Mouse (Mus musculus) midbrain, embryonic 11.5 days (tissue): ENCODE results near the gene Taz. TPM values are rescaled to one million over a fixed set of nuclear protein-coding genes. Genes with fewer than 3 reads are reported as not detected.

Experiments
- ATAC-seq: fragments of 200-750 bp; cut with Nextera tagmentation; 2 replicates; pipeline ENCODE4 v1.8.0; 2017; ENCODE audit warnings: moderate TSS enrichment, moderate library complexity; ENCODE audit not compliant: low FRiP score
- DNase-seq: peaks from one replicate; pipeline ENCODE4 v3.0.0; 2015; ENCODE audit warnings: low spot score; ENCODE audit errors: missing footprints
- H3K27ac ChIP-seq: fragments of 300-500 bp; sonication (generic); 2 replicates; pipeline ENCODE4 v1.5.1; 2014; ENCODE audit warnings: low read depth, low read length
- H3K27me3 ChIP-seq: fragments of 300-500 bp; sonication (generic); 2 replicates; pipeline ENCODE4 v1.6.1; 2014; ENCODE audit warnings: mild to moderate bottlenecking, low read length, moderate library complexity, mixed read lengths; ENCODE audit not compliant: control insufficient read depth, insufficient read depth
- H3K36me3 ChIP-seq: fragments of 300-500 bp; sonication (generic); 2 replicates; pipeline ENCODE4 v1.6.1; 2014; ENCODE audit warnings: mild to moderate bottlenecking, low read length, moderate library complexity, mixed read lengths; ENCODE audit not compliant: control insufficient read depth, insufficient read depth
- H3K4me1 ChIP-seq: fragments of 300-500 bp; sonication (generic); 2 replicates; pipeline ENCODE4 v1.6.1; 2014; ENCODE audit warnings: low read length; ENCODE audit not compliant: control insufficient read depth, insufficient read depth
- H3K4me2 ChIP-seq: fragments of 300-500 bp; sonication (generic); 2 replicates; pipeline ENCODE4 v1.6.1; 2014; ENCODE audit warnings: mild to moderate bottlenecking, moderate library complexity
- H3K4me3 ChIP-seq: fragments of 300-500 bp; sonication (generic); 2 replicates; pipeline ENCODE4 v1.5.1; 2014; ENCODE audit warnings: low read depth, low read length
- H3K9ac ChIP-seq: fragments of 300-500 bp; sonication (generic); 2 replicates; pipeline ENCODE4 v1.6.1; 2014; ENCODE audit warnings: low read length
- H3K9me3 ChIP-seq: fragments of 300-500 bp; sonication (generic); 2 replicates; pipeline ENCODE4 v1.6.1; 2016; ENCODE audit warnings: low read length; ENCODE audit not compliant: control insufficient read depth
- WGBS: fragments of 180-500 bp; shearing (Covaris S2); extraction: QIAGEN DNeasy Blood & Tissue Kit; methylation state at CpG from one replicate; pipeline ENCODE4 v1.1.7; 2014; 5-methylcytosine and 5-hydroxymethylcytosine counted together
- microRNA-seq: library from miRNA; unstranded; fragments of <30 nt; microRNA quantifications from one replicate; pipeline ENCODE4, GENCODE M21; 2017
- polyA plus RNA-seq: library from polyadenylated mRNA; unstranded; fragments of >200 nt; fragmentation: Nextera tagmentation; extraction: Ambion mirVana; gene quantifications from 2 replicates; pipeline ENCODE4 v1.2.1, GENCODE M21; 2014

The Taz gene
- polyA plus RNA-seq, 1 experiment from 2014 or later, result 57.9 TPM

GRCm38 (mm10) chrX:74330166-74330930 lies 48.6 kb downstream of the Taz start:
- DNase-seq (no peak), ATAC-seq (no peak)
- H3K4me2 ChIP-seq, result peak overlapping the region; percentile 60
- H3K27ac ChIP-seq, result no peak overlapping the region
- peak overlapping the region; percentile 71; the same call in 1 of the 2 replicates for H3K9ac ChIP-seq
- H3K36me3 ChIP-seq, result no peaks in the 10 kb centered on the region
- peak overlapping the region; percentile 43 for H3K4me3 ChIP-seq
- H3K9me3 ChIP-seq, result no peaks in the 10 kb centered on the region
- peaks cover 8% of the 10 kb centered on the region; the same call in 1 of the 2 replicates for H3K4me1 ChIP-seq
- 56% methylated on average over 2 of the region's 2 CpGs for WGBS
- H3K27me3 ChIP-seq, result no peaks in the 10 kb centered on the region

Small RNA genes within 50 kb of the gene (microRNA-seq; reads per million reads assigned to microRNA genes)
- gene Mir7091 (0.57 reads per million), gene Mir7092 (0.57 reads per million)

Other genes starting within 250 kb of the Taz start
- gene Opn1mw, start 154.4 kb upstream of the Taz start, polyA plus RNA-seq, result not detected in 2 replicates
- gene Mecp2, start 146.5 kb upstream of the Taz start, polyA plus RNA-seq, result 15.3 and 17.1 TPM in 2 replicates
- not detected in 2 replicates for gene Tex28, start 114.1 kb upstream of the Taz start, polyA plus RNA-seq
- gene Tktl1, start 104.7 kb upstream of the Taz start, polyA plus RNA-seq, result not detected in 2 replicates
- 178 and 185 TPM in 2 replicates for gene Flna, start 32.1 kb upstream of the Taz start, polyA plus RNA-seq
- 24.3 and 25.2 TPM in 2 replicates for gene Emd, start 27.2 kb upstream of the Taz start, polyA plus RNA-seq
- gene Rpl10, start 11.1 kb upstream of the Taz start, polyA plus RNA-seq, result 661 and 713 TPM in 2 replicates
- gene Dnase1l1, start 425 bp downstream of the Taz start, polyA plus RNA-seq, result 4.3 and 4.4 TPM in 2 replicates
- gene Atp6ap1, start 15.2 kb downstream of the Taz start, polyA plus RNA-seq, result 101 and 106 TPM in 2 replicates
- gene Gdi1, start 23.1 kb downstream of the Taz start, polyA plus RNA-seq, result 430 and 451 TPM in 2 replicates
- 58.1 and 59.2 TPM in 2 replicates for gene Fam50a, start 31.1 kb downstream of the Taz start, polyA plus RNA-seq
- gene Plxna3, start 47.2 kb downstream of the Taz start, polyA plus RNA-seq, result 13.7 and 19.8 TPM in 2 replicates
- 110 and 118 TPM in 2 replicates for gene Lage3, start 71.7 kb downstream of the Taz start, polyA plus RNA-seq
- gene Ubl4a, start 91.3 kb downstream of the Taz start, polyA plus RNA-seq, result 74.3 and 76.5 TPM in 2 replicates
- gene Slc10a3, start 91.4 kb downstream of the Taz start, polyA plus RNA-seq, result 8.5 and 9.0 TPM in 2 replicates
- gene Fam3a, start 111.4 kb downstream of the Taz start, polyA plus RNA-seq, result 26.2 and 27.3 TPM in 2 replicates
- gene Ikbkg, start 111.4 kb downstream of the Taz start, polyA plus RNA-seq, result 22.8 and 24.8 TPM in 2 replicates
- gene G6pdx, start 147.3 kb downstream of the Taz start, polyA plus RNA-seq, result 56.2 and 56.4 TPM in 2 replicates
- 0.61 TPM in 1 of 2 replicates, not detected in the other for gene Gm6880, start 199.5 kb downstream of the Taz start, polyA plus RNA-seq